Mouse (Mus musculus): ENCODE measurements around the gene Batf2. TPM values are rescaled to one million over a fixed set of nuclear protein-coding genes. Genes with fewer than 3 reads are reported as not detected.

Gene Batf2
- polyA plus RNA-seq, 1 experiment: not detected

DNA sequence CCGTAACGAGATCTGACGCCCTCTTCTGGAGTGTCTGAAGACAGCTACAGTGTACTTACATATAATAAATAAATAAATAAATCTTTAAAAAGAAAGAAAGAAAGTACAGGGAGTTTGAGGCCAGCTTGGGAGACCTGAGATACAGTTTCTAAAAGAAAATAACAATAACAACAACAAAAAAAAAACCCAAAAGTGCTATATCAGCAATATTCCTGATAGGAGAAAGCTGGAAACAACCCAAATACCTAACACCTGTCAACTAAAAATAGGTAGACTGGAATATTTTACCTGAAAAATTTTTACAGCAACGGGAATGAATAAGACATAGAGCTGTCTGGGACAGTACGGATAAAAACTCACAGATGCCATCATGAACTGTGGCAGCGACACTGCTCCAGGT, 38.0 kb downstream of the Batf2 start:
- H3K4me3 ChIP-seq (replicated peaks; ENCODE audit: control insufficient read depth, low read depth, low read length): no peak overlapping the region
- 87% methylated on average over 6 of the region's 6 CpGs for WGBS
- TF ChIP-seq POLR2A (IDR thresholded peaks at IDR 0.05; ENCODE audit: borderline replicate concordance, control insufficient read depth, low read depth, low read length) (no peak), CTCF (IDR thresholded peaks at IDR 0.05; ENCODE audit: control insufficient read depth, insufficient read depth, low read length) (no peak)
- H3K27ac ChIP-seq (ENCODE audit: control insufficient read depth, insufficient read depth, low read depth, low read length, poor library complexity): no peak overlapping the region
- H3K4me1 ChIP-seq (ENCODE audit: control insufficient read depth, insufficient read depth, low read length): no peaks in the 10 kb centered on the region

DNA sequence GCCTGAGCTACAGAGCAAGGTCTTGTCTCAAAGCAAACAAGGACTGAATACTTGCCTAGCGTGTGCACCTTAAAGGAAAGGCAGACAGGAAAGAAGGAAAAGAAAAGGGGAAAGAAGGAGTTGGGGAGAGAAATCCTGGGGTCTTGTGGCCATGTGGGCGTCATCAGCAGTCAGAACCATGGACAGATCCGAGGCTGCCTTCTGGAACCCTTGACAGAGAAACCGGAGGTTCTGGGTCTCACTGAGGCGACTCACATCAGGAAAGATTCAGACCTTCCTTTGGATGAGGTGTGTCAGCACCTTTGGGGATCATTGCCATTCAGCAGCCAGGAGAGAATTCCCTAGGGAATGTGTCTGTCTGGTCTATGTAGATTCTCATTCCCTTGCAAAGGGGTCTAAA, 40.8 kb downstream of the Batf2 start:
- Histone ChIP-seq H3K4me3 (replicated peaks; ENCODE audit: control insufficient read depth, low read depth, low read length) (no peak overlapping the region), H3K4me1 (ENCODE audit: control insufficient read depth, insufficient read depth, low read length) (no peaks in the 10 kb centered on the region), H3K27ac (ENCODE audit: control insufficient read depth, insufficient read depth, low read depth, low read length, poor library complexity) (no peak overlapping the region)
- 24% methylated on average over 5 of the region's 5 CpGs for WGBS
- TF ChIP-seq CTCF (IDR thresholded peaks at IDR 0.05; ENCODE audit: control insufficient read depth, insufficient read depth, low read length): no peak
- TF ChIP-seq POLR2A (IDR thresholded peaks at IDR 0.05; ENCODE audit: borderline replicate concordance, control insufficient read depth, low read depth, low read length): no peak

DNA sequence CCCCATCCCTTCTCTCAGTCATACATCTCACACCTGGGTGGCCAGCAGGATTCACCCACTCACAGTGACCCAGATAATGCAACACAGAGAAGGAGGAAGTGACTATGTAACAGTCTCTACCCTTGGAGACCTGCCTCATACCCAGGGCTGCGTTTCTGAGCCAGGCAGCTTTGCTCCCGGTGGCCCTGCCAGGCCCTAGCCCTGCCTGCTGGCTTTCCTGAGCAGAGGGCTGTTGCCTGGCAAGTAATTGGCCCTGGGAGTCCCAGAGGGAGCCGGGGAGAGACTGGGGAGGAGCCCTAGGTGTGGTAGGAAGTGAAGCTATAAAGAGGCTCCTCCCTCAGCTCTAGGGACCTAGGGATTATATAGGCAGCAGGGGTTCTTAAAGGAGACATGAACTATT, 41.8 kb downstream of the Batf2 start:
- 7% methylated on average over 3 of the region's 3 CpGs for WGBS
- TF ChIP-seq CTCF (IDR thresholded peaks at IDR 0.05; ENCODE audit: control insufficient read depth, insufficient read depth, low read length) (no peak), POLR2A (IDR thresholded peaks at IDR 0.05; ENCODE audit: borderline replicate concordance, control insufficient read depth, low read depth, low read length) (no peak)
- Histone ChIP-seq H3K4me3 (replicated peaks; ENCODE audit: control insufficient read depth, low read depth, low read length) (no peak overlapping the region), H3K4me1 (ENCODE audit: control insufficient read depth, insufficient read depth, low read length) (no peaks in the 10 kb centered on the region), H3K27ac (ENCODE audit: control insufficient read depth, insufficient read depth, low read depth, low read length, poor library complexity) (no peak overlapping the region)

DNA sequence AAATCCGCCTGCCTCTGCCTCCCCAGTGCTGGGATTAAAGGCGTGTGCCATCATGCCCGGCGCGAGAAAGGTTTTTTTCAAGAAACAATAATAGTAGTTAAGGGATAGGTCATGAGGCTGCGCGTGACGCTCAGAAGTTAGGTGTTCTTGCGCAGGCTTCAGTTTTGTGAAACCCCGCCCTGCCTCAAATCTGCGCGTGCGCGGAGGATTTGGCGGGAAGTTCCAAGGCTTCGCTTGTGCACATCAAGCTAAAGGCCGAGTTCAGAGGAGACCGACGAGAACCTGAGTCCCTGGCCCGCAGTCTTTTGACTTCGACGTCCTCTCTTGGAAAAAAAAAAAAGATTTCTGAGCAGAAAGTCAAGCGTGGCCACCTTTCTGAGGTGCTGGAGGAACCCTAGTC, 43.3 kb downstream of the Batf2 start, which contains the start of gene Majin:
Gene Majin (plus strand): TSS at position 258 of the 400 bp plus-strand sequence.
- no peak for TF ChIP-seq CTCF (IDR thresholded peaks at IDR 0.05; ENCODE audit: control insufficient read depth, insufficient read depth, low read length)
- TF ChIP-seq POLR2A (IDR thresholded peaks at IDR 0.05; ENCODE audit: borderline replicate concordance, control insufficient read depth, low read depth, low read length): no peak
- Histone ChIP-seq H3K4me3 (replicated peaks; ENCODE audit: control insufficient read depth, low read depth, low read length) (no peak within 1 kb of the TSS), H3K4me1 (ENCODE audit: control insufficient read depth, insufficient read depth, low read length) (no peaks in the 10 kb centered on the region), H3K27ac (ENCODE audit: control insufficient read depth, insufficient read depth, low read depth, low read length, poor library complexity) (no peak within 1 kb of the TSS)
- WGBS: 84% methylated on average over 23 of the region's 23 CpGs

DNA sequence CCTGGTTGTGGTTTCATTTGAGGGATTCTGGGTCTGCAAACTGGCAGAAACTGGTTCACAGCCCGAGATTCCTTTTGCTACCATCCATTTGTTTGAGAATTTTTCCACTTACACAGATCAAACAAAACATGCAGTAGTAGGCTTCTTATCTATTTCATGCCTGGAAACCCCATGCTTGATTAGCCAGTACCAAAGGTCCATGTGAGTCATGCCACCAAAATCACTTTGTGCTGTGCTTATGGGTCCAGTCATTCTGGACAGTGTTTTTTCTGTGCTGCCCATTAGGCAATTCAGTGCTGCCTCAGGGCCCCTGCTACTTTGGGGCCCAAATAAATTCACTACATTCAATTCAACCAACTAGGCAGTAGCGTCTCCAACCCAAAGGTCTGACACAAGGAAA, 63.5 kb downstream of the Batf2 start:
- TF ChIP-seq CTCF (IDR thresholded peaks at IDR 0.05; ENCODE audit: control insufficient read depth, insufficient read depth, low read length) (no peak), POLR2A (IDR thresholded peaks at IDR 0.05; ENCODE audit: borderline replicate concordance, control insufficient read depth, low read depth, low read length) (no peak)
- H3K4me1 ChIP-seq (ENCODE audit: control insufficient read depth, insufficient read depth, low read length): no peaks in the 10 kb centered on the region
- H3K27ac ChIP-seq (ENCODE audit: control insufficient read depth, insufficient read depth, low read depth, low read length, poor library complexity): no peak overlapping the region
- WGBS: 77% methylated on average over 2 of the region's 2 CpGs
- H3K4me3 ChIP-seq (replicated peaks; ENCODE audit: control insufficient read depth, low read depth, low read length): no peak overlapping the region

DNA sequence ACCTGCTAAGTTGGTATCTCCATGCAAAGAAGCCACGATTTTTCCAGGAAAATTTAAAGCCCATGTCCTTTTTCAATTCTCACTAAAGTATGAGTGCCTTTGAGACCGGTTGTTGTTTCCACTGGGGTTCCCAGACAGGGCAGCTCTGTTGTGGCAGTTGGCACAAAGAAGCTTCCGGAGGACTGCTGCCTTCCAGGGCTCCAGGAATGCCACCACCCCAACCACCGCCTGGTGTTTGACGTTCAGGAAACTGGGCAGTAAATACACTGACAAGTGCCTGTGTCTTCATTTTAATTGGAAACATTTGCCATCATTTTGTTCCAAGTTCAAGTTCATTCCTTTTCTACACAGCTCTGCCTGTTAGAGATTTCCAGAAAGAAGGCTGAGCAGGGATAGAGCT, 65.9 kb downstream of the Batf2 start:
- 76% methylated on average over 5 of the region's 5 CpGs for WGBS
- Histone ChIP-seq H3K4me3 (replicated peaks; ENCODE audit: control insufficient read depth, low read depth, low read length) (no peak overlapping the region), H3K4me1 (ENCODE audit: control insufficient read depth, insufficient read depth, low read length) (no peaks in the 10 kb centered on the region), H3K27ac (ENCODE audit: control insufficient read depth, insufficient read depth, low read depth, low read length, poor library complexity) (no peak overlapping the region)
- TF ChIP-seq POLR2A (IDR thresholded peaks at IDR 0.05; ENCODE audit: borderline replicate concordance, control insufficient read depth, low read depth, low read length) (no peak), CTCF (IDR thresholded peaks at IDR 0.05; ENCODE audit: control insufficient read depth, insufficient read depth, low read length) (no peak)

DNA sequence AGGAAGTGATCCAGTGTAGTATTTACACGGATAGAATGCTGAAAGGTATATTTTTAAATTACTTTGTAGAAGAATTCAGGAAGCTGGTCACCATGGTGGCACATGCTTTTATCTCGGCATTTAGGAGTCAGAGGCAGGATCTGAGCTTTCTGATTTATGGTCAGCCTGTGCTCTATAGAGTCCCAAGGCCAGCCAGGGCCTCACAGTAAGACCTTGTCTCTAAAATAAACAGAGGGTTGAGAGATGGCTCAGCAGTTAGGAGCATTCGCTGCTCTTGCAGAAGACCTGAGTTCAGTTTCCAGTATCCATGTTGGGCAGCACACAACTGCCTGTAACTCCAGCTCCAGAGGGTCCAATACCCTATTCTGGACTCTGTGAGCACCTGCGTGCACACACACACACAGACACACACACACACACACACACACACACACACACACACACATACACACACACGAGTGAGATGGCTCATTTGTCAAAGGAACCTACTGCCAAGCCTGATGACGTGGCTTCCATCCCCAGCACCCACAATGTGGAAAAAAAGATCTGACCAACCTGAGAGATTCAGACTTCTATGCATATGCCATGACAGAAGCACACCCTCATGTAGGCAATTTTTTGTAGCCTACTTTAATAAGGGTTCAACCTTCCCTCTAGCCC, 75.4 kb downstream of the Batf2 start:
- no peak overlapping the region for H3K4me3 ChIP-seq (replicated peaks; ENCODE audit: control insufficient read depth, low read depth, low read length)
- no peak overlapping the region for H3K27ac ChIP-seq (ENCODE audit: control insufficient read depth, insufficient read depth, low read depth, low read length, poor library complexity)
- TF ChIP-seq POLR2A (IDR thresholded peaks at IDR 0.05; ENCODE audit: borderline replicate concordance, control insufficient read depth, low read depth, low read length): no peak
- no peak for TF ChIP-seq CTCF (IDR thresholded peaks at IDR 0.05; ENCODE audit: control insufficient read depth, insufficient read depth, low read length)
- 55% methylated on average over 6 of the region's 6 CpGs for WGBS
- H3K4me1 ChIP-seq (ENCODE audit: control insufficient read depth, insufficient read depth, low read length): no peaks in the 10 kb centered on the region; the same call in 1 of the 2 replicates

DNA sequence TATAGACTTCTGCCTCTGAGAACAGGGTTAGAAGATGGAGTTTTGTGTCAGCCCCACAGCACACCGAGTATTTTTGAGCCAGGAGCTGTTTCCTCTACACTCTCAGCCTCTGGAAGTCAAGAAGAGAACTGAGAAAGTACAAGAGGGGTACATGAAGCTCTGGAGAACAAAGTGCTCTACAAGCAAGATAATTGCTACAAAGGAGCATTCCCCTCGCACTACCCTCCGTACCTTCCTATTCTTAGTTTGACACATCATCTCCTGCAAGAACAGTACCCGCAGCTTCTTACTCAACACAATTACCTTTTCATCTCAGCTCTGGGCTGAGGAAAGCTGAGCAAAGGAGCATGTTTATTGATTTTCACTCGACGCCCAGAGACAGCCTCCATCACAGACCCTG, 77.8 kb downstream of the Batf2 start:
- TF ChIP-seq CTCF (IDR thresholded peaks at IDR 0.05; ENCODE audit: control insufficient read depth, insufficient read depth, low read length) (no peak), POLR2A (IDR thresholded peaks at IDR 0.05; ENCODE audit: borderline replicate concordance, control insufficient read depth, low read depth, low read length) (no peak)
- H3K27ac ChIP-seq (ENCODE audit: control insufficient read depth, insufficient read depth, low read depth, low read length, poor library complexity): no peak overlapping the region
- 73% methylated on average over 6 of the region's 6 CpGs for WGBS

More for the DNA sequence above, 77.8 kb downstream of the Batf2 start:
- Histone ChIP-seq H3K4me3 (replicated peaks; ENCODE audit: control insufficient read depth, low read depth, low read length) (no peak overlapping the region), H3K4me1 (ENCODE audit: control insufficient read depth, insufficient read depth, low read length) (no peaks in the 10 kb centered on the region)

Other genes starting within 250 kb of the Batf2 start
- gene Tigd3, start 246.8 kb upstream of the Batf2 start, polyA plus RNA-seq (2011; ENCODE audit: insufficient read depth, insufficient read length, low replicate concordance, missing spikeins): 4.4 and 6.4 TPM in 2 replicates
- 31.1 and 60.8 TPM in 2 replicates for gene Dpf2, start 228.0 kb upstream of the Batf2 start, polyA plus RNA-seq (2011; ENCODE audit: insufficient read depth, insufficient read length, low replicate concordance, missing spikeins)
- 2.3 and 5.3 TPM in 2 replicates for gene Cdc42ep2, start 216.2 kb upstream of the Batf2 start, polyA plus RNA-seq (2011; ENCODE audit: insufficient read depth, insufficient read length, low replicate concordance, missing spikeins)
- gene Pola2, start 176.8 kb upstream of the Batf2 start, polyA plus RNA-seq (2011; ENCODE audit: insufficient read depth, insufficient read length, low replicate concordance, missing spikeins): 41.9 and 79.8 TPM in 2 replicates
- 0.80 TPM in 1 of 2 replicates, not detected in the other for gene Slc22a20, start 154.8 kb upstream of the Batf2 start, polyA plus RNA-seq (2011; ENCODE audit: insufficient read depth, insufficient read length, low replicate concordance, missing spikeins)
- gene Capn1, start 125.1 kb upstream of the Batf2 start, polyA plus RNA-seq (2011; ENCODE audit: insufficient read depth, insufficient read length, low replicate concordance, missing spikeins): 59.9 and 139 TPM in 2 replicates
- 30.5 and 58.5 TPM in 2 replicates for gene Syvn1, start 94.4 kb upstream of the Batf2 start, polyA plus RNA-seq (2011; ENCODE audit: insufficient read depth, insufficient read length, low replicate concordance, missing spikeins)
- 29.9 and 52.5 TPM in 2 replicates for gene Mrpl49, start 83.2 kb upstream of the Batf2 start, polyA plus RNA-seq (2011; ENCODE audit: insufficient read depth, insufficient read length, low replicate concordance, missing spikeins)
- 2,232 and 4,155 TPM in 2 replicates for gene Fau, start 83.1 kb upstream of the Batf2 start, polyA plus RNA-seq (2011; ENCODE audit: insufficient read depth, insufficient read length, low replicate concordance, missing spikeins)
- gene Znhit2, start 79.8 kb upstream of the Batf2 start, polyA plus RNA-seq (2011; ENCODE audit: insufficient read depth, insufficient read length, low replicate concordance, missing spikeins): 8.4 and 14.3 TPM in 2 replicates
- gene Tm7sf2, start 72.6 kb upstream of the Batf2 start, polyA plus RNA-seq (2011; ENCODE audit: insufficient read depth, insufficient read length, low replicate concordance, missing spikeins): 5.9 and 12.3 TPM in 2 replicates
- 48.4 and 85.1 TPM in 2 replicates for gene Vps51, start 63.8 kb upstream of the Batf2 start, polyA plus RNA-seq (2011; ENCODE audit: insufficient read depth, insufficient read length, low replicate concordance, missing spikeins)
- gene Tmem262, start 61.0 kb upstream of the Batf2 start, polyA plus RNA-seq (2011; ENCODE audit: insufficient read depth, insufficient read length, low replicate concordance, missing spikeins): not detected in 2 replicates
- not detected in 2 replicates for gene Gm28374, start 58.7 kb upstream of the Batf2 start, polyA plus RNA-seq (2011; ENCODE audit: insufficient read depth, insufficient read length, low replicate concordance, missing spikeins)
- gene Zfpl1, start 56.0 kb upstream of the Batf2 start, polyA plus RNA-seq (2011; ENCODE audit: insufficient read depth, insufficient read length, low replicate concordance, missing spikeins): 12.2 and 22.8 TPM in 2 replicates
- 28.8 and 31.0 TPM in 2 replicates for gene Cdca5, start 56.0 kb upstream of the Batf2 start, polyA plus RNA-seq (2011; ENCODE audit: insufficient read depth, insufficient read length, low replicate concordance, missing spikeins)
- 6.6 and 6.9 TPM in 2 replicates for gene AC131692.1, start 46.6 kb upstream of the Batf2 start, polyA plus RNA-seq (2011; ENCODE audit: insufficient read depth, insufficient read length, low replicate concordance, missing spikeins)
- gene Naaladl1, start 35.2 kb upstream of the Batf2 start, polyA plus RNA-seq (2011; ENCODE audit: insufficient read depth, insufficient read length, low replicate concordance, missing spikeins): 5.2 and 5.3 TPM in 2 replicates
- 2.5 and 6.0 TPM in 2 replicates for gene Sac3d1, start 22.3 kb upstream of the Batf2 start, polyA plus RNA-seq (2011; ENCODE audit: insufficient read depth, insufficient read length, low replicate concordance, missing spikeins)
- 33.2 and 38.4 TPM in 2 replicates for gene Snx15, start 12.7 kb upstream of the Batf2 start, polyA plus RNA-seq (2011; ENCODE audit: insufficient read depth, insufficient read length, low replicate concordance, missing spikeins)
- 19.6 and 20.5 TPM in 2 replicates for gene Arl2, start 565 bp downstream of the Batf2 start, polyA plus RNA-seq (2011; ENCODE audit: insufficient read depth, insufficient read length, low replicate concordance, missing spikeins)
- not detected in 2 replicates for gene Majin, start 43.4 kb downstream of the Batf2 start, polyA plus RNA-seq (2011; ENCODE audit: insufficient read depth, insufficient read length, low replicate concordance, missing spikeins)
- not detected in 2 replicates for gene Gpha2, start 85.4 kb downstream of the Batf2 start, polyA plus RNA-seq (2011; ENCODE audit: insufficient read depth, insufficient read length, low replicate concordance, missing spikeins)
- gene Ppp2r5b, start 94.9 kb downstream of the Batf2 start, polyA plus RNA-seq (2011; ENCODE audit: insufficient read depth, insufficient read length, low replicate concordance, missing spikeins): 21.0 and 43.9 TPM in 2 replicates
- gene Atg2a, start 100.7 kb downstream of the Batf2 start, polyA plus RNA-seq (2011; ENCODE audit: insufficient read depth, insufficient read length, low replicate concordance, missing spikeins): 17.0 and 36.4 TPM in 2 replicates
- 40.0 and 63.1 TPM in 2 replicates for gene Ehd1, start 135.7 kb downstream of the Batf2 start, polyA plus RNA-seq (2011; ENCODE audit: insufficient read depth, insufficient read length, low replicate concordance, missing spikeins)
- 7.2 and 13.6 TPM in 2 replicates for gene Cdc42bpg, start 165.5 kb downstream of the Batf2 start, polyA plus RNA-seq (2011; ENCODE audit: insufficient read depth, insufficient read length, low replicate concordance, missing spikeins)
- gene Men1, start 194.0 kb downstream of the Batf2 start, polyA plus RNA-seq (2011; ENCODE audit: insufficient read depth, insufficient read length, low replicate concordance, missing spikeins): 17.7 and 33.1 TPM in 2 replicates
- 128 and 324 TPM in 2 replicates for gene Map4k2, start 200.2 kb downstream of the Batf2 start, polyA plus RNA-seq (2011; ENCODE audit: insufficient read depth, insufficient read length, low replicate concordance, missing spikeins)
- 120 and 184 TPM in 2 replicates for gene Sf1, start 222.7 kb downstream of the Batf2 start, polyA plus RNA-seq (2011; ENCODE audit: insufficient read depth, insufficient read length, low replicate concordance, missing spikeins)
- 3.7 and 4.3 TPM in 2 replicates for gene Pygm, start 243.4 kb downstream of the Batf2 start, polyA plus RNA-seq (2011; ENCODE audit: insufficient read depth, insufficient read length, low replicate concordance, missing spikeins)